Mouse (Mus musculus): ENCODE measurements at regions not wholly inside any gene's neighbourhood (a gene's known extent, or its start where the extent isn't known, plus 50 kb on each side); places are given as distances from the start of the nearest gene placed in this dataset.

DNA sequence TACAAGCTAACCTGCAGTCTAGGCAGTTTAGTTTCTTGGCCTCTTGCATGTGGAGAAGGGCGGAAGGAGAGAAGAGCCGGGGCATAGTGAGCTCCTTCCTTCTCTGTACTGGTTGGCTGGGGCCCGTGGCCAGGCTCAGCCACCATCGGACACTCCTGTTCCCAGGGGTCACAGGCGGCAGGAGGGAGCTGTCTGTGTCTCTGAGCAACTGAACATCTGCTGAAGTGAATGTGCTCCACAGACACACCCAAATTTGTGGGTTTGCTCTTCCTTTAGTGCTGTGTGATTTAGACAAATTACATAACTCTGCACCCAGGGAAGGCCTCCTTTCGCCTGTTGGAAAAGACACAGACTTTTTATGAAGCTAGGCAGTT lies 247.6 kb downstream of the Zfp36l1 start:
- no peak overlapping the region for H3K27ac ChIP-seq (ENCODE audit: insufficient read depth, low read depth, low read length)
- H3K36me3 ChIP-seq (ENCODE audit: control insufficient read depth, insufficient read depth, low read length), result no peaks in the 10 kb centered on the region
- WGBS, result 49% methylated on average over 6 of the region's 6 CpGs

DNA sequence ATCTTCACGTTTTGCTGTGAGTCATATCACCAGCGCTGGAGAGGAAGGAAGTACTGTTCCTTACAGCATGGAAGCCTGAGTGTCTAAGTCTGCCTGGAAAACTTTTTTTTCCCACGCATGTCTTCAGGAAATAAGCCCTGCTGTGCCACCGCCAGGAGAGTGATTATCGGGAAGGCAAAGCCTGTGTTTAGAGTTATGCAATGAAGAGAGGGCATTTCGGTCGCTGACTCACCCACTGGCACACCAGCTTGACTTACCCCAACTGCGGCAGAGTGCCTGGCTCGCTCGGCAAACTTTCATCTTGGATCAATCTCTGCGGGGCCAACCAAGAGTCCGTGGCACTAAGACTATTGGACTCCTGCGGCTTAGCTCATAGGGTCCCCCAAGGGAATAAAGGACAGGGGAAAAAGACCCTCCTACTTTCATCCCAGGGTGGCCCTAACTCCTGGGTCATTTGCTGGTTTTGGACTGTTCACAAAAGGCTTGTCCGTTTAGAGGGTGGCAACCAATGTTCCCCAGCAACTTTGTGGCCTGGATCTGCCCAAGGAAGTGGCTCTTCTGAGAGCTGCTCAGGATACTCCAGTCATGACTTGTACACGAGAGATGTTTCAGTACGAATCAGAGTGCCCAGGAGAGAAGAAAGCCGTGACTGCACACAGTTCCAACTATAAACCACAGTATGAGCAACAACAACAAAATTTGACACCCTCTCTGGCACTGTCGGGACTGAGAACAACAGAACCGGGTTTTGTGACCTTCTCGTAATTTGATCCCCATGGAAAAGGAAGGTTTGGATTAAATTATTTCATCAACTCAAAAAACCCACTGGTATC lies 248.3 kb downstream of the Zfp36l1 start:
- Histone ChIP-seq H3K4me3 (ENCODE audit: low read depth, low read length) (no peak overlapping the region), H3K36me3 (ENCODE audit: control insufficient read depth, insufficient read depth, low read length) (no peaks in the 10 kb centered on the region), H3K27me3 (ENCODE audit: control insufficient read depth, insufficient read depth, low read length) (no peaks in the 10 kb centered on the region), H3K4me1 (ENCODE audit: control insufficient read depth, insufficient read depth, insufficient read length, low read length) (peaks cover 12% of the 10 kb centered on the region), H3K27ac (ENCODE audit: insufficient read depth, low read depth, low read length) (no peak overlapping the region)
- TF ChIP-seq CTCF (IDR thresholded peaks at IDR 0.05; ENCODE audit: extremely low read depth, insufficient read length, insufficient replicate concordance, low read depth, low read length), result no peak
- TF ChIP-seq POLR2A (IDR thresholded peaks at IDR 0.05; ENCODE audit: low read depth, low read length), result no peak
- 69% methylated on average over 20 of the region's 20 CpGs for WGBS

More for the DNA sequence above, 247.6 kb downstream of the Zfp36l1 start:
- H3K4me3 ChIP-seq (ENCODE audit: low read depth, low read length), result no peak overlapping the region
- TF ChIP-seq CTCF (IDR thresholded peaks at IDR 0.05; ENCODE audit: extremely low read depth, insufficient read length, insufficient replicate concordance, low read depth, low read length) (no peak), POLR2A (IDR thresholded peaks at IDR 0.05; ENCODE audit: low read depth, low read length) (no peak)
- H3K27me3 ChIP-seq (ENCODE audit: control insufficient read depth, insufficient read depth, low read length), result no peaks in the 10 kb centered on the region
- H3K4me1 ChIP-seq (ENCODE audit: control insufficient read depth, insufficient read depth, insufficient read length, low read length), result peaks cover 6% of the 10 kb centered on the region

All from small intestine, adult 2 months (tissue).